Mouse (Mus musculus) CD4-positive naive resting alpha-beta T cell, adult 57 days (primary cell): Measurements from ENCODE around the gene Vcl. TPM values are rescaled to one million over a fixed set of nuclear protein-coding genes. Genes with fewer than 3 reads are reported as not detected.

Experiments
- total RNA-seq: library from RNA; stranded (reverse); gene quantifications from one replicate; pipeline ENCODE4 v1.2.4, GENCODE M21; 2023

The Vcl gene
- 4.8 TPM for total RNA-seq

DNA sequence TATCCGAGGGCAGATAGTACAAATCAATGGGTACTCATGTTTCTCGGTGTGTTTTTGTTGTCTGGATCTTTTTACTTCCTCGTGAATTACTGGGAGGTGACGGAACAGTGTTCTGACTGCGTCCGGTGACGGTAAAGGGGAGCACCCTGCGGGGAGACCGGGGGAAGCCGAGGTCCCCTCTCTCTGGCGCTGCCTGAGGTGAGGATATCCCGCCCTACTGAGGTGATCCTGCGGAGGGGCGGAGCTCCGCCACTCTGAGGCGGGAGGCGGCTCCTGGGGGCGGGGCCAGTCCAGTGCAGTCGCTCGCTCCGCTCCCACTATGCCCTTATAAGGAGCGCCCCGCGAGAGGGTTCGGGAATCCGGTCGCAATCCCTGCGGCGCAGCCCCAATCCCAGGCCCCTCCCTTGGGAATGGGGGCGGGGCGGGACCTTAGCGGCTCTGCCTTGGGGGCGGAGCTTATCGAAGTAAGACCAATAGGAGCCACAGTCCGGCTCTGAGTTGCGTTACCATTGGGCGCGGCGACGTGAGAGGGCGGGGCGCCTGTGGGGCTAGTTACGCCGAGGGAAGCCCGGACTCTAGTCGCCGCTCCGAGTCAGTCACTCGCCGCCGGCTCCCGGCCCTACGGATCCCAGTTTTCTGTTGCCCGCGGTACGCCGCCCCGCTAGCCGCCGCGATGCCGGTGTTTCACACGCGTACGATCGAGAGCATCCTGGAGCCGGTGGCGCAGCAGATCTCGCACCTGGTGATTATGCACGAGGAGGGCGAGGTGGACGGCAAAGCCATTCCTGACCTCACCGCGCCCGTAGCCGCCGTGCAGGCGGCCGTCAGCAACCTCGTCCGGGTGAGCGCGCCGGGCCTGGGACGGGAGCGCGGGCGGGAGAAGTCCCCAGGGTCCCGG, at the start of gene Vcl:
Vcl (plus strand) TSS at position 551 of the 898 bp plus-strand sequence.

DNA sequence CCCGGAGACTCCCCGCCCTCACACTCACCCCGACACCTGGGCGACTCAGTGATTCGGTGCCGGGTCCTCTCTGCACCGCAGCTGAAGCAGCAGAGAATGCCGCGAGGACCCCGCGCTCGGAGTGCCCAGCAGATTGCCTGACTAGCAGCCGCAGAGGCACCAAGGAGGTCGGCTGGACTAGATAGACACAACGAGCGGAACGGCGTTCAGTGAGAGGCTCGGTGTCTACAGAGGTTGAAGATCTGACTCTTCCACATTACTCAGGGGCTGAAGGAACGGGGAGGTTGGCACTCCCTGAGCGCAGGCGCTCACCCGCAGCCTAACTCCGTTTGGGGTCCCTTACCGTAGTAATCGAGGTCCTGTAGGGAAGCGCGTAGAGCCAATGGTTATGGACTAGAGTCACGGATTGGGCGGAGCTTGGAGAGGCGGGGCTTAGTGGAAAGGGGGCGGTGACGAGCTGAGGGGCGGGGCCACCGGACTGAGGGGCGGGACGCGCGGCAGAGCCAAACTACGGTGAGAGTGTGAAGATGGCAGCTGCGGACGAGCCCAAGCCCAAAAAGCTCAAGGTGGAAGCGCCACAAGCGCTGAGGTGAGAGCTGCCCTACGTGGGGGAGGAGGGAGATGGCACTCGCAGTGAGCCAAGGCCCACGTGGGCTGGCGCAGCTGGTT, 123.0 kb downstream of the Vcl start, which contains the start of the genes Ap3m1 and Adk:
Ap3m1 (minus strand) TSS at position 397 of the 669 bp plus-strand sequence.
Adk (plus strand) TSS at position 463 of the 669 bp plus-strand sequence.

Other genes starting within 250 kb of the Vcl start
- gene Fut11, start 234.4 kb upstream of the Vcl start, total RNA-seq, result 5.3 TPM
- gene Chchd1, start 226.4 kb upstream of the Vcl start, total RNA-seq, result 36.5 TPM
- 151 TPM for gene Zswim8, start 221.8 kb upstream of the Vcl start, total RNA-seq
- 50.9 TPM for gene Ndst2, start 194.8 kb upstream of the Vcl start, total RNA-seq
- 51.7 TPM for gene Camk2g, start 135.3 kb upstream of the Vcl start, total RNA-seq
- 0.44 TPM for gene Plau, start 92.7 kb upstream of the Vcl start, total RNA-seq
- 43.6 TPM for gene Ap3m1, start 123.1 kb downstream of the Vcl start, total RNA-seq
- 82.6 TPM for gene Adk, start 123.2 kb downstream of the Vcl start, total RNA-seq